Mouse (Mus musculus) liver, adult 2 months (tissue): ENCODE data around the gene Ascl1.

Source experiments
- CTCF ChIP-seq: fragments of 200-500 bp; IDR thresholded peaks from 2 replicates; pipeline ENCODE4 v1.5.1; 2011; ENCODE audit warnings: low read depth, low read length, control low read depth
- POLR2A ChIP-seq: fragments of 200-500 bp; IDR thresholded peaks from 2 replicates; pipeline ENCODE4 v1.6.1; 2011; ENCODE audit warnings: low read length, control low read depth; ENCODE audit not compliant: insufficient read depth; ENCODE audit errors: extremely low read depth

DNA sequence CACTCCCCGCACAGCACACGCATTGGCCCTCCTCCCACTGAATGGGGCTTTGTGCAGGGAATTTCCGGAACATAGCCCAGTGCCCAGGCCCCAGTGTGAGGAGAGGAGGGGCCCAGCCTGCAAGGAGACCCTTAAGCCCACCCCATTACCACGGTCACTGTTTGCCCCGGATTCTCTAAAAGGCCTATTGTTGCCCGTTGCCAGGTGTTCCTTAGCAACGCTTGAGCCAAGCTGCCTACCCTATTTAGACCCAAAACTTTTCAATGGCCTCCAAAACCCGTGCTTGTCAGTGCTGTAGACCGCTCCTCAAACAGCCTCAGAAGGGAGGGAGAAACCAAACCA is 45.7 kb downstream of the Ascl1 start:
- TF ChIP-seq CTCF (no peak), POLR2A (no peak)
